Mouse (Mus musculus) G1E (cell line): ENCODE results near the gene Itgb6. TPM values are rescaled to one million over a fixed set of nuclear protein-coding genes. Genes with fewer than 3 reads are reported as not detected.

Experiments used
- ATAC-seq: 2 replicates; pipeline ENCODE4 v1.8.0; 2016; ENCODE audit warnings: mild to moderate bottlenecking; ENCODE audit not compliant: insufficient number of reproducible peaks, poor library complexity, low FRiP score, severe bottlenecking; ENCODE audit errors: extremely low read depth
- DNase-seq: peaks from one replicate; pipeline ENCODE4 v3.0.0; 2012; ENCODE audit warnings: low spot score
- H3K27me3 ChIP-seq: 2 replicates; pipeline ENCODE4 v1.6.1; 2012; ENCODE audit warnings: mild to moderate bottlenecking, low read length, inconsistent platforms; ENCODE audit not compliant: insufficient read depth
- H3K36me3 ChIP-seq: replicated peaks from 2 replicates; pipeline ENCODE3; 2012; ENCODE audit warnings: mild to moderate bottlenecking, inconsistent platforms
- H3K4me1 ChIP-seq: 2 replicates; pipeline ENCODE4 v1.6.1; 2012; ENCODE audit warnings: low read depth, low read length, inconsistent platforms, mixed read lengths; ENCODE audit not compliant: insufficient read depth
- H3K4me3 ChIP-seq: 2 replicates; pipeline ENCODE4 v1.5.1; 2012; ENCODE audit warnings: low read depth, mild to moderate bottlenecking, inconsistent platforms, low read length, moderate library complexity, mixed read lengths
- H3K9me3 ChIP-seq: replicated peaks from 2 replicates; pipeline ENCODE4 v1.6.1; 2012; ENCODE audit warnings: inconsistent platforms
- CTCF ChIP-seq: IDR thresholded peaks from 2 replicates; pipeline ENCODE4 v1.5.1; 2012; ENCODE audit warnings: low read depth, low read length, inconsistent platforms, mixed read lengths
- GATA1 ChIP-seq: IDR thresholded peaks from 2 replicates; pipeline ENCODE4 v1.6.1; 2012; ENCODE audit warnings: borderline replicate concordance, low read length, inconsistent platforms, mixed read lengths
- GATA2 ChIP-seq: IDR thresholded peaks from 2 replicates; pipeline ENCODE4 v1.6.1; 2012; ENCODE audit warnings: low read depth, low read length, inconsistent platforms, borderline replicate concordance
- POLR2AphosphoS5 ChIP-seq: IDR thresholded peaks from 2 replicates; pipeline ENCODE4 v1.6.1; 2012; ENCODE audit warnings: low read depth, low read length, inconsistent platforms; ENCODE audit not compliant: insufficient replicate concordance
- TAL1 ChIP-seq: conservative IDR thresholded peaks from 2 replicates; pipeline ENCODE4 v1.6.1; 2012; ENCODE audit warnings: low read depth, low read length, inconsistent platforms, mixed read lengths
- polyA plus RNA-seq: library from polyadenylated mRNA; stranded (reverse); fragments of >175 nt; gene quantifications from 2 replicates; pipeline ENCODE4 v1.2.3, GENCODE M21; 2012
- total RNA-seq, 2 experiments: library from RNA; stranded (forward) in 1 of 2; stranded (reverse) in 1 of 2; fragments of 200-1000 nt in 1 of 2; fragments of >200 nt in 1 of 2; fragmentation: Nextera tagmentation in 1 of 2; gene quantifications; 2 replicates each; pipeline ENCODE4 v1.2.3; 2014 to 2017

Itgb6 gene
- total and polyA plus RNA-seq, 3 experiments: 0.38 TPM; not detected in 2

GRCm38 (mm10) chr2:60682554-60682953, 39.9 kb downstream of the Itgb6 start:
- DNase-seq (no peak), ATAC-seq (no peak)
- TF ChIP-seq GATA2: no peak
- TF ChIP-seq GATA1: no peak
- TF ChIP-seq TAL1: no peak
- TF ChIP-seq CTCF: no peak
- no peaks in the 10 kb centered on the region for H3K9me3 ChIP-seq
- peaks cover 7% of the 10 kb centered on the region for H3K27me3 ChIP-seq
- no peaks in the 10 kb centered on the region for H3K36me3 ChIP-seq
- no peak overlapping the region for H3K4me3 ChIP-seq
- peaks cover 4% of the 10 kb centered on the region for H3K4me1 ChIP-seq

GRCm38 (mm10) chr2:60674413-60674812, 48.0 kb downstream of the Itgb6 start:
- H3K27me3 ChIP-seq: peaks cover 6% of the 10 kb centered on the region; the same call in 1 of the 2 replicates
- no peak for TF ChIP-seq POLR2AphosphoS5
- no peak for TF ChIP-seq CTCF
- no peak for TF ChIP-seq GATA1
- no peak for TF ChIP-seq TAL1
- TF ChIP-seq GATA2: no peak
- no peaks in the 10 kb centered on the region for H3K36me3 ChIP-seq
- ATAC-seq (no peak), DNase-seq (no peak)
- no peak overlapping the region for H3K4me3 ChIP-seq
- H3K4me1 ChIP-seq: peaks cover 6% of the 10 kb centered on the region
- H3K9me3 ChIP-seq: no peaks in the 10 kb centered on the region

DNA sequence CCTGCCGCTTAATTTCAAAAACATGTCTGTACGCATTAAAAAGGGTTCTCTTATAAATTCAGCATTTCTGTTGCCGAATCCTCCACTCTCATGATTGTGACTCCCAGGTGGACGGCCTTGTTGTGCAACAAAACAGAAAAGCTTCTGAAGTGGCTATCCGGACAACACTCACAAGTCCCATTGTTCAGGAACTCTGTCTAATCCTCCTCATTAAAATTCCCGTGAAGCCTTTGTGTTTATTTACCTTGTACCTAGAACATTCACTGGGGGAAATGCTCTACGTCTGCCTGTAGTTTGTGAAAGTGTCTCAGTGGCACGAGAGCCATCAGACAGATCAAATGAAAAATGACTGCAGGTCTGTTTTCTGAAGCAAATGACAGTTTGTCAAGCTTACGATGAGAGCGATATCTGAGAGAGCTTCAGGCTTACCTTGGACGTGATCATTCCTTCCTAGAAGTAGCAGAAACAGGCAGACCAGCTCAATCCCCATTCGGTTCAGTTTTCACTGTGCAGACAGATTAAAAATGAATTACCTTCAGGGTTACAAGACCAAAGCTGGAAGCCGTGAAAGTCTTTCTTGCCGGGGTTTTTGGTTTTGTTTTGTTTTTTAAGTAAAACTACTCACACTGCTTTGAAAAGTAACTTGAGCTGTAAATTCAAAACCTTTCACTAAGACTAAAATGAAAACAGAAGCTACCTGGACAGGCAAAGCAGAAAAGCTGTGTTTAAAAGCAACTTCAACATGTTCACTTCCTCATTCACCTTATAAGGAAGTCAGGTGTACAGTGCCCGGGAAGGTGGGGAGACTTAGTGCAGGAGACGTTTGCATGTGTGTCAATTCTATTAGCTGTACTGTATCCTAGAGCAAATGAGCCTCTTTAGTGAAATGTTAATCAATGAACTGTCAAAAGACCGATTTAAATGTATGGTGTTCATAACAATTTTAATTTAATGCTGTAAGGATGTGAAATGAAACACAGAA, 49.2 kb downstream of the Itgb6 start:
- TF ChIP-seq GATA1 (no peak), TAL1 (no peak), POLR2AphosphoS5 (no peak), CTCF (no peak), GATA2 (no peak)
- Histone ChIP-seq H3K4me1 (peaks cover 6% of the 10 kb centered on the region), H3K9me3 (no peaks in the 10 kb centered on the region), H3K27me3 (peaks cover 2% of the 10 kb centered on the region; the same call in 1 of the 2 replicates), H3K36me3 (no peaks in the 10 kb centered on the region), H3K4me3 (no peak overlapping the region)
- no peak for DNase-seq
- no peak for ATAC-seq

DNA sequence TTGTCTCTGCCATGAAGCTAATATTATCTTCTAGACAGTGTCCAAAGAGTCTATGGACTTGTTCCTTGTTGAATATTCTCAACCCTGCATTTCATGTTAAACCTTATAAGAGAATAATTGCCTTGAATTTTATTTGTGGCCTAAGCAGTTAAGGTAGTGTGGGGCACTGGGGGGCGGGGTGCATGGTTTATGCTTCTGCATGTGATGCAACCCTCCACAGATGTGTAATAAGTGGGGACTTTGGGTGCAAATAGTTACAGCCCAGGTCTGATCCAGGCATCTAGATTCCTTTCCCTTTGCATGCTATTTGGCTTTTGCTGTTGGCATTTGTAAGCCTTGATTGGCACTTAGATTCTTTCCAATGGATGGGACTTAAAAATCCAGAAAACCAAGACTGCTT, 51.2 kb downstream of the Itgb6 start:
- TF ChIP-seq GATA1 (no peak), CTCF (no peak), TAL1 (no peak), GATA2 (no peak), POLR2AphosphoS5 (no peak)
- Histone ChIP-seq H3K9me3 (no peaks in the 10 kb centered on the region), H3K36me3 (no peaks in the 10 kb centered on the region), H3K27me3 (peaks cover 6% of the 10 kb centered on the region), H3K4me1 (no peaks in the 10 kb centered on the region), H3K4me3 (no peak overlapping the region)
- ATAC-seq: no peak
- no peak for DNase-seq

DNA sequence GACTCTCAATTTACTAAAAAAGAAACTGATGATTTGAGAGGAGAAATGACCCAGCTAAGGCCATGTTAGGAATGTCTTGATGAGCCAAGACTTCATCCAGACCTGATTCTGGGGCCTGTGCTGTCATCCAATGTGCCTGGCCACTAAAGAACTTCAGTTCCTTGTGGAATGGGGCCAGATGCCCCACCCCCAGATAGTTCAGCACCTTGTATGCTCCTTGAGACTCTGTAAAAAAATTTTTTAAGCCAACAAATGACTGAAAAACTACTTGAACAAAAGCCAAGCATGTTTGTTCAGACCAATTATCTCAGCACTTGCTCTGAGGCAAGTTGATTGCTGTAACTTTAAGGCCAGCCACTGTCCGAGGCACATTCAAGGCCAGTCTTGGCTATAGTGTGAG, 59.4 kb downstream of the Itgb6 start:
- Histone ChIP-seq H3K27me3 (peaks cover 3% of the 10 kb centered on the region; the same call in 1 of the 2 replicates), H3K4me3 (no peak overlapping the region), H3K4me1 (no peaks in the 10 kb centered on the region), H3K36me3 (no peaks in the 10 kb centered on the region), H3K9me3 (no peaks in the 10 kb centered on the region)
- ATAC-seq: no peak
- DNase-seq: no peak
- no peak for TF ChIP-seq CTCF
- TF ChIP-seq TAL1: no peak
- no peak for TF ChIP-seq POLR2AphosphoS5
- no peak for TF ChIP-seq GATA1
- TF ChIP-seq GATA2: no peak

GRCm38 (mm10) chr2:60659993-60660392, 62.5 kb downstream of the Itgb6 start:
- TF ChIP-seq GATA2 (no peak), CTCF (no peak), GATA1 (no peak), POLR2AphosphoS5 (no peak), TAL1 (no peak)
- no peak overlapping the region for H3K4me3 ChIP-seq
- no peaks in the 10 kb centered on the region for H3K27me3 ChIP-seq
- H3K9me3 ChIP-seq: no peaks in the 10 kb centered on the region
- DNase-seq (no peak), ATAC-seq (no peak)
- no peaks in the 10 kb centered on the region for H3K36me3 ChIP-seq
- H3K4me1 ChIP-seq: no peaks in the 10 kb centered on the region
